Mouse (Mus musculus) B cell, adult 62 days (primary cell): ENCODE results near the gene Vmn2r88. TPM values are rescaled to one million over a fixed set of nuclear protein-coding genes. Genes with fewer than 3 reads are reported as not detected.

Experiments
- total RNA-seq: library from RNA; stranded (reverse); gene quantifications from 4 replicates; pipeline ENCODE4 v1.2.4, GENCODE M21; 2023

Gene Vmn2r88
- not detected in 4 replicates for total RNA-seq

GRCm38 (mm10) chr14:51410520-51410919 lies at the start of gene Vmn2r88:
TSS of gene Vmn2r88 (plus strand) at chr14:51410820.

GRCm38 (mm10) chr14:51361456-51361855 lies 49.2 kb upstream of the Vmn2r88 start, which contains the start of gene Gm7247:
TSS of gene Gm7247 (plus strand) at chr14:51361756.

GRCm38 (mm10) chr14:51451557-51451956 lies 40.9 kb downstream of the Vmn2r88 start, which contains the start of gene Vmn2r89:
TSS of gene Vmn2r89 (plus strand) at chr14:51451857.

Other genes starting within 250 kb of the Vmn2r88 start
- gene Rnase2b, start 248.6 kb upstream of the Vmn2r88 start, total RNA-seq = not detected in 4 replicates
- not detected in 4 replicates for gene Ang2, start 211.7 kb upstream of the Vmn2r88 start, total RNA-seq
- gene Ear14, start 207.4 kb upstream of the Vmn2r88 start, total RNA-seq = not detected in 4 replicates
- not detected in 4 replicates for gene Rnase2a, start 154.7 kb upstream of the Vmn2r88 start, total RNA-seq
- not detected in 4 replicates for gene Gm7247, start 49.1 kb upstream of the Vmn2r88 start, total RNA-seq
- gene Vmn2r89, start 41.0 kb downstream of the Vmn2r88 start, total RNA-seq = not detected in 4 replicates
- gene Gm5622, start 142.0 kb downstream of the Vmn2r88 start, total RNA-seq = not detected in 4 replicates
- not detected in 4 replicates for gene Gm17175, start 163.2 kb downstream of the Vmn2r88 start, total RNA-seq
- gene Gm17174, start 181.3 kb downstream of the Vmn2r88 start, total RNA-seq = not detected in 4 replicates
- not detected in 4 replicates for gene Gm17078, start 200.5 kb downstream of the Vmn2r88 start, total RNA-seq
- gene Gm4181, start 224.8 kb downstream of the Vmn2r88 start, total RNA-seq = not detected in 4 replicates